Comparison of ENCODE assay signal across 25 mouse cellular contexts in genomic region chr19:23175090-23175489, GRCm38 (mm10).
"Had no signal": no experiment of that assay in that cellular context is flagged by ENCODE, and none has a peak within 500 bp of the region (broad histone marks: within the 10 kb centered on the region; RNA-seq: fewer than 3 reads in every experiment).

No protein-coding gene starts in this region.

- H3K4me2 ChIP-seq: heart, embryonic 12.5 days; hindbrain, embryonic 12.5 days; hindbrain, embryonic 14.5 days; intestine, embryonic 15.5 days; kidney, embryonic 15.5 days; limb, embryonic 13.5 days; limb, embryonic 15.5 days; liver, embryonic 12.5 days had no signal

- H3K9me3 ChIP-seq: hindbrain, embryonic 12.5 days; intestine, embryonic 15.5 days; kidney, embryonic 15.5 days; limb, embryonic 13.5 days; limb, embryonic 15.5 days; liver, embryonic 12.5 days had no signal

- H3K9ac ChIP-seq: heart, embryonic 12.5 days; hindbrain, embryonic 12.5 days; hindbrain, embryonic 14.5 days; intestine, embryonic 15.5 days; kidney, embryonic 15.5 days; limb, embryonic 13.5 days; limb, embryonic 15.5 days; liver, embryonic 12.5 days; liver, embryonic 14.5 days had no signal

- H3K4me3 ChIP-seq: heart, embryonic 12.5 days; hindbrain, embryonic 10.5 days; hindbrain, embryonic 12.5 days; intestine, embryonic 15.5 days; kidney, embryonic 15.5 days; limb, embryonic 13.5 days; limb, embryonic 15.5 days; liver, embryonic 12.5 days had no signal

- ATAC-seq: hindbrain, embryonic 16.5 days; inflammation-experienced regulatory T-cells, adult 6 months; intestine, embryonic 15.5 days; liver, embryonic 12.5 days had no signal

- DNase-seq: gastrocnemius, postnatal 14 days; gastrocnemius, postnatal 36 days; heart, adult 18-20 months; heart, postnatal 10 days; heart, postnatal 4 days; kidney, adult 18-20 months; kidney, adult 8-10 months; kidney, postnatal 14 days; kidney, postnatal 36 days; layer of hippocampus, adult 9-11 months; layer of hippocampus, postnatal 36 days; left cerebral cortex, postnatal 4 days had no signal

- H3K27me3 ChIP-seq: heart, embryonic 12.5 days; hindbrain, embryonic 12.5 days; intestine, embryonic 15.5 days; kidney, embryonic 15.5 days; limb, embryonic 13.5 days; limb, embryonic 15.5 days; liver, embryonic 12.5 days had no signal

- H3K27ac ChIP-seq: hindbrain, embryonic 10.5 days; hindbrain, embryonic 12.5 days; hindbrain, embryonic 14.5 days; intestine, embryonic 15.5 days; kidney, embryonic 15.5 days; kidney, postnatal 0 days; limb, embryonic 13.5 days; limb, embryonic 15.5 days; liver, embryonic 12.5 days; liver, embryonic 14.5 days had no signal

- H3K4me1 ChIP-seq: hindbrain, embryonic 10.5 days; hindbrain, embryonic 12.5 days; intestine, embryonic 15.5 days; limb, embryonic 13.5 days; limb, embryonic 15.5 days; liver, embryonic 12.5 days had no signal

- H3K36me3 ChIP-seq: hindbrain, embryonic 12.5 days; intestine, embryonic 15.5 days; kidney, embryonic 15.5 days; limb, embryonic 13.5 days; limb, embryonic 15.5 days; liver, embryonic 12.5 days had no signal
